Mouse (Mus musculus): ENCODE results near the gene Lyzl4.

DNA sequence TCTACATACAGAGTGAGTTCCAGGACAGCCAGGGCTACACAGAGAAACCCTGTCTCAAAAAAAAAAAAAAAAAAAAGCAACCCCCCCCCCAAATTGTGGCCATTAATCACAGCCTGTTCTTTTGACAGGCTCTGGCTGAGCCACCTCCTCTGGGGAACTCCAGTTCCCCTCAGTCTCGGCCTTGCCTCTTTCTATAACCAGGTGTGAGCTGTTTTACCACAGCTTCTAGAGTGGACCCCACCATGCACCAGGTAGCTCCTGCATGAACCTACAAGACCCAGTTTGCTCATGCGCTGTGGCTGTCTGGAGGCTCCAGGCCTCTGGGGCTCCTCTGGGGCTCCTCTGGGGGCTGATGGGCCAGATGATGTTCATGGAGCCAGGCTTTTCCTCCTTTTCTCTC, 33.7 kb upstream of the Lyzl4 start:
- TF ChIP-seq CTCF (IDR thresholded peaks at IDR 0.05; ENCODE audit: low read depth, low read length): no peak
- no peak for TF ChIP-seq POLR2A (IDR thresholded peaks at IDR 0.05; ENCODE audit: insufficient read depth, low read length)

All from ES-Bruce4 (cell line).